Mouse (Mus musculus): ENCODE measurements around the gene Glul.

Gene Glul

GRCm38 (mm10) chr1:153909213-153909962 is 9.6 kb downstream of the Glul start:
- no peak for DNase-seq (ENCODE audit: low spot score in 2 of 2)

GRCm38 (mm10) chr1:153909963-153910291 is 10.2 kb downstream of the Glul start:
- DNase-seq (ENCODE audit: low spot score in 2 of 2) = no peak

- no peak for DNase-seq (ENCODE audit: low spot score in 2 of 2)
Measured at GRCm38 (mm10) chr1:153910423-153910822, 10.7 kb downstream of the Glul start.

GRCm38 (mm10) chr1:153911276-153911795 is 11.6 kb downstream of the Glul start:
- no peak for DNase-seq (ENCODE audit: low spot score in 2 of 2)

- no peak for DNase-seq (ENCODE audit: low spot score in 2 of 2)
Measured at GRCm38 (mm10) chr1:153913869-153914268, 14.1 kb downstream of the Glul start.

- DNase-seq (ENCODE audit: low spot score in 2 of 2) = no peak
Measured at GRCm38 (mm10) chr1:153918521-153919206, 18.9 kb downstream of the Glul start.

GRCm38 (mm10) chr1:153921642-153922041 is 21.9 kb downstream of the Glul start:
- DNase-seq (ENCODE audit: low spot score in 2 of 2) = no peak

GRCm38 (mm10) chr1:153922571-153923021 is 22.9 kb downstream of the Glul start:
- no peak for DNase-seq (ENCODE audit: low spot score in 2 of 2)

- no peak for DNase-seq (ENCODE audit: low spot score in 2 of 2)
Measured at GRCm38 (mm10) chr1:153924395-153925385, 24.9 kb downstream of the Glul start.

GRCm38 (mm10) chr1:153930431-153930830 is 30.7 kb downstream of the Glul start:
- DNase-seq (ENCODE audit: low spot score in 2 of 2) = no peak

- DNase-seq (ENCODE audit: low spot score in 2 of 2) = no peak
Measured at GRCm38 (mm10) chr1:153933772-153934171, 34.0 kb downstream of the Glul start.

GRCm38 (mm10) chr1:153935844-153936380 is 36.2 kb downstream of the Glul start:
- no peak for DNase-seq (ENCODE audit: low spot score in 2 of 2)

GRCm38 (mm10) chr1:153937025-153937424 is 37.3 kb downstream of the Glul start:
- DNase-seq (ENCODE audit: low spot score in 2 of 2) = no peak

- peak in 1 of 2 experiments; percentile 51 for DNase-seq (ENCODE audit: low spot score in 2 of 2)
Measured at GRCm38 (mm10) chr1:153940986-153941385, 41.2 kb downstream of the Glul start.

- no peak for DNase-seq (ENCODE audit: low spot score in 2 of 2)
Measured at GRCm38 (mm10) chr1:153945181-153945580, 45.4 kb downstream of the Glul start.

GRCm38 (mm10) chr1:153946971-153947370 is 47.2 kb downstream of the Glul start:
- DNase-seq (ENCODE audit: low spot score in 2 of 2) = no peak

- DNase-seq (ENCODE audit: low spot score in 2 of 2) = peak in 1 of 2 experiments; percentile 28
Measured at GRCm38 (mm10) chr1:153947837-153948236, 48.1 kb downstream of the Glul start.

- peak in 1 of 2 experiments; percentile 33 for DNase-seq (ENCODE audit: low spot score in 2 of 2)
Measured at GRCm38 (mm10) chr1:153953232-153953631, 53.5 kb downstream of the Glul start.

GRCm38 (mm10) chr1:153953797-153954196 is 54.1 kb downstream of the Glul start:
- DNase-seq (ENCODE audit: low spot score in 2 of 2) = no peak

GRCm38 (mm10) chr1:153957850-153958249 is 58.1 kb downstream of the Glul start:
- DNase-seq (ENCODE audit: low spot score in 2 of 2) = no peak
